Mouse (Mus musculus): ENCODE data around the gene AW551984. TPM values are rescaled to one million over a fixed set of nuclear protein-coding genes. Genes with fewer than 3 reads are reported as not detected.
A peak's percentile ranks its signal among the peaks of the same experiment; 100 is the strongest.

AW551984 gene
- polyA plus RNA-seq, 1 experiment from 2014 or later, result 10.4 TPM

DNA sequence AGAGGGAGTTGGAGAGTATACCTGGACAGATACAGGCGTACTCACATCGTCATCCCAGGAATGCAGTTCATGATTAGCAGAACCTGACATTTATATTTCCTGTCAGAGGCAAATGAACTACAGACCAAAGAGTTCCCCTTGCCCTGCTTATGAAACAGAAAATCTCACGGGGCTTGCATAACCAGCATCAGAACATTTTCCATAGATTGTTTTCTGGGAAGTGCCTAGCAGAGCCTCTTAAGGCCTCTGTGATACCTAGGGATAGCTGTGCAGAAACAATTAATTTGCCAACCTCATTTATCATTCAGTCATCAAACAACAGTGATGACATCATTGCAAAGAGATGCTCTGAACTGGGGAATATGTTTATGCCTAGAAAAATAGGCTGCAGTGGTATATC, 28.7 kb downstream of the AW551984 start, which contains the start of gene Olfr959:
TSS of gene Olfr959 (minus strand) at position 101 of the 400 bp plus-strand sequence.
- H3K9ac ChIP-seq, result no peak within 1 kb of the TSS
- DNase-seq, result no peak
- H3K27ac ChIP-seq (ENCODE audit: low read depth), result no peak within 1 kb of the TSS
- H3K36me3 ChIP-seq (ENCODE audit: insufficient read depth), result no peaks in the 10 kb centered on the region
- no peaks in the 10 kb centered on the region for H3K4me1 ChIP-seq (ENCODE audit: insufficient read depth)
- TF ChIP-seq CTCF (IDR thresholded peaks at IDR 0.05; ENCODE audit: low read depth), result no peak
- no peak for ATAC-seq (ENCODE audit: insufficient read depth)
- H3K9me3 ChIP-seq (ENCODE audit: low read depth, low read length), result no peaks in the 10 kb centered on the region
- H3K4me3 ChIP-seq (ENCODE audit: low read depth, low read length), result no peak within 1 kb of the TSS
- no peaks in the 10 kb centered on the region for H3K27me3 ChIP-seq (ENCODE audit: insufficient read depth, low read length)
- 64% methylated on average over 3 of the region's 3 CpGs for WGBS
- no peak within 1 kb of the TSS for H3K4me2 ChIP-seq

DNA sequence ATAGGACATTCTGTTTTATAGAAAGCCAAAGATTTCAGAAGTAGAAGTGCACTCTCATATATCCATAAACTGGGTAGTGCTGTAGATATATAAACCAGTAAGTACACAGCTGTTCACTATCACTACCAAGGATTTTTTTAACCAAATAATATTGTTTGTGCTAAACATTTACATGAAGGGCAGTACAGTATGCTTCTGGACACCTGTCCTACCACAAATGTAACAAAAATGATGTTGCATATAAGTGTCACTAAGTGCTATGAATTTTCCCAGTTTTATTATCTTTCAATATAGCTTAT, 45.9 kb downstream of the AW551984 start:
- Histone ChIP-seq H3K27me3 (ENCODE audit: insufficient read depth, low read length) (no peaks in the 10 kb centered on the region), H3K4me2 (no peak overlapping the region), H3K27ac (ENCODE audit: low read depth) (no peak overlapping the region), H3K4me1 (ENCODE audit: insufficient read depth) (no peaks in the 10 kb centered on the region), H3K4me3 (ENCODE audit: low read depth, low read length) (no peak overlapping the region), H3K9ac (no peak overlapping the region), H3K9me3 (ENCODE audit: low read depth, low read length) (no peaks in the 10 kb centered on the region), H3K36me3 (ENCODE audit: insufficient read depth) (no peaks in the 10 kb centered on the region)
- DNase-seq (no peak), ATAC-seq (ENCODE audit: insufficient read depth) (no peak)
- TF ChIP-seq CTCF (IDR thresholded peaks at IDR 0.05; ENCODE audit: low read depth), result no peak

DNA sequence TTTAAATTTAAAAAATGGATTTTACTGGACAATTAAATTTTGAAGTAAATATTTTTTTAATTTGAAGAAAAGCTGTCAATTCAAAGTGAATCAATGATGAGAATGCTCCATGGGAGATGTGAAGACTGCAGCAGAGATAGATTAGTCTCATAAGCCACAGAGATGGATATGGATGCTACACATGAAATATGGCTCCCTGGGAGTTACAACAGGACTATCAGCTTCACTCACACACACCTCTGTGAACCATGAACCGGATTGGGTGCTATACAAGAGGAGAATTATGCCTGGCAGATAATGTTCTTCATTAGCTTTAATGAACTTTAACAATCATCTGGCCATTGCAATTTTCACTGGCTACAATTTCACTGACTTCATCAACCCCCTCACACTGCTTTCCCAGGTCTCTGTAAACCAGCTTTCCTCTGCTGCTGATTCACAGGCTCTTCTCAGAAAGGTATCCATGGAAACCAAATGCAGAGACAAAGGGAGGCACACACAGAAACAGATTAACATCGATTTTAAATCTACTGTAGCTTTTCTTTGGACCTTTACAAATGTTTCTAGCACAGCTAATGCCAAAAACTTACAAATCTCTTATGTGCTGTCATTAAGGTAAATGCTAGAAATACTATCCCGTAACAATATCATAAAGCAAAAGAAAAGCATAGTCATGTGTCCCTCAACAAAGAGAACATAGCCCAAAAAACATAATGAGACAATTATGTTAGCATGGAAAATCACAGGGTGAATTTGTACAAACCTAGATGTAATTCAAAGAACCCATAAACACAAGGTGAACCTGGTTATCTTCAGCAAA, 46.5 kb downstream of the AW551984 start:
- Histone ChIP-seq H3K4me2 (no peak overlapping the region), H3K4me3 (ENCODE audit: low read depth, low read length) (no peak overlapping the region), H3K27ac (ENCODE audit: low read depth) (no peak overlapping the region), H3K9me3 (ENCODE audit: low read depth, low read length) (no peaks in the 10 kb centered on the region), H3K36me3 (ENCODE audit: insufficient read depth) (no peaks in the 10 kb centered on the region), H3K27me3 (ENCODE audit: insufficient read depth, low read length) (no peaks in the 10 kb centered on the region), H3K4me1 (ENCODE audit: insufficient read depth) (no peaks in the 10 kb centered on the region), H3K9ac (no peak overlapping the region)
- no peak for TF ChIP-seq CTCF (IDR thresholded peaks at IDR 0.05; ENCODE audit: low read depth)
- 55% methylated on average over 3 of the region's 3 CpGs for WGBS
- no peak for ATAC-seq (ENCODE audit: insufficient read depth)
- DNase-seq, result no peak

DNA sequence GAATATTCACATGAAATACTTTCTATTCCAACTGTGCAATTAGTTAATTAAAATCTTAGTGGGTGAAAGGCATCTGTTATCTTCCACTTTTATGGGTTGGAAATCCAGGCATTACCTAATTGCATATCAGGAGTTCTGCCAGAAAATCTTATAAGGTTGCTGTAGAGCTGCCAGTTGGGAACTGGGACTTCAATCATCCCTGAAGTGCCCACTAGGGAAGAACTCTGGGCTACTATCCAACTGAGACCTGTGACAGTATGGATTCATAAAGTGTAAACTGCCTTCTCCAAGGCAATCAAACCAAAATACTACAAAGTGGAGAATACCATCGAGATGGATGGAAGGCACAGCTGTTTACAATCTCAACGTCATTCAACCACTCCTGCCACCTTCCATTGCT, 50.3 kb downstream of the AW551984 start, which contains the start of gene Olfr958:
TSS of gene Olfr958 (minus strand) at position 109 of the 400 bp plus-strand sequence.
- Histone ChIP-seq H3K9ac (no peak within 1 kb of the TSS), H3K4me3 (ENCODE audit: low read depth, low read length) (no peak within 1 kb of the TSS), H3K4me1 (ENCODE audit: insufficient read depth) (no peaks in the 10 kb centered on the region), H3K27me3 (ENCODE audit: insufficient read depth, low read length) (no peaks in the 10 kb centered on the region), H3K36me3 (ENCODE audit: insufficient read depth) (no peaks in the 10 kb centered on the region), H3K27ac (ENCODE audit: low read depth) (no peak within 1 kb of the TSS), H3K4me2 (no peak within 1 kb of the TSS), H3K9me3 (ENCODE audit: low read depth, low read length) (no peaks in the 10 kb centered on the region)
- WGBS, result 42% methylated on average over 2 of the region's 2 CpGs
- no peak for TF ChIP-seq CTCF (IDR thresholded peaks at IDR 0.05; ENCODE audit: low read depth)
- no peak for ATAC-seq (ENCODE audit: insufficient read depth)
- DNase-seq, result no peak

DNA sequence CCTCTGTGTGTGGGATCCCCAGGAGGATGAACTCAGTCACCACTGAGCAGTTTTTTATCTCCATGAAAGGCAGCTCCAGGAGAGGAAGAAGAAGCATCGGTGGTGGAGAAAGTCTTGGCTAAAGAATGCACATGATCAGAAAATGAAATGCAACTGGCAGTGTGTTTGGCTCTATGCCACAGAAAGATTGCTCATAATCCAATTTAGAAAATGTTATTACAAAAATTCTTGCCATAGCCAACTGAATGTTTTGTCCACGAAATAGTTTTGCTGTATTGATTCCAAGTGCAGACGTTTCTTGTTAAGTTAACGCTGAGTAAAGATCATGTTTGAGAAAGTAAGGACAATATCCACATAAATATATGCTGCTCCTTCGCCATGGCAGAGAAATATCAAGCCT, 53.4 kb downstream of the AW551984 start:
- no peaks in the 10 kb centered on the region for H3K27me3 ChIP-seq (ENCODE audit: insufficient read depth, low read length)
- H3K27ac ChIP-seq (ENCODE audit: low read depth), result no peak overlapping the region
- no peaks in the 10 kb centered on the region for H3K9me3 ChIP-seq (ENCODE audit: low read depth, low read length)
- no peaks in the 10 kb centered on the region for H3K4me1 ChIP-seq (ENCODE audit: insufficient read depth)
- peak; percentile 24 for DNase-seq
- ATAC-seq (ENCODE audit: insufficient read depth), result no peak
- H3K36me3 ChIP-seq (ENCODE audit: insufficient read depth), result no peaks in the 10 kb centered on the region
- no peak overlapping the region for H3K4me3 ChIP-seq (ENCODE audit: low read depth, low read length)
- no peak overlapping the region for H3K9ac ChIP-seq
- TF ChIP-seq CTCF (IDR thresholded peaks at IDR 0.05; ENCODE audit: low read depth), result no peak
- H3K4me2 ChIP-seq, result no peak overlapping the region
- 52% methylated on average over 5 of the region's 5 CpGs for WGBS

Other genes starting within 250 kb of the AW551984 start
- gene Olfr951, start 217.0 kb downstream of the AW551984 start, polyA plus RNA-seq (2014; fragmentation: Nextera tagmentation; extraction: Ambion mirVana), result not detected in 2 replicates
- gene Olfr952, start 177.3 kb downstream of the AW551984 start, polyA plus RNA-seq (2014; fragmentation: Nextera tagmentation; extraction: Ambion mirVana), result not detected in 2 replicates
- gene Olfr954, start 147.7 kb downstream of the AW551984 start, polyA plus RNA-seq (2014; fragmentation: Nextera tagmentation; extraction: Ambion mirVana), result not detected in 2 replicates
- gene Olfr955, start 132.5 kb downstream of the AW551984 start, polyA plus RNA-seq (2014; fragmentation: Nextera tagmentation; extraction: Ambion mirVana), result not detected in 2 replicates
- not detected in 2 replicates for gene Olfr44, start 110.4 kb downstream of the AW551984 start, polyA plus RNA-seq (2014; fragmentation: Nextera tagmentation; extraction: Ambion mirVana)
- not detected in 2 replicates for gene Olfr957, start 88.6 kb downstream of the AW551984 start, polyA plus RNA-seq (2014; fragmentation: Nextera tagmentation; extraction: Ambion mirVana)
- not detected in 2 replicates for gene Olfr958, start 50.3 kb downstream of the AW551984 start, polyA plus RNA-seq (2014; fragmentation: Nextera tagmentation; extraction: Ambion mirVana)
- not detected in 2 replicates for gene Olfr959, start 28.8 kb downstream of the AW551984 start, polyA plus RNA-seq (2014; fragmentation: Nextera tagmentation; extraction: Ambion mirVana)
- gene Olfr148, start 6.3 kb upstream of the AW551984 start, polyA plus RNA-seq (2014; fragmentation: Nextera tagmentation; extraction: Ambion mirVana), result not detected in 2 replicates
- gene Olfr960, start 17.0 kb upstream of the AW551984 start, polyA plus RNA-seq (2014; fragmentation: Nextera tagmentation; extraction: Ambion mirVana), result not detected in 2 replicates
- not detected in 2 replicates for gene Olfr961, start 40.7 kb upstream of the AW551984 start, polyA plus RNA-seq (2014; fragmentation: Nextera tagmentation; extraction: Ambion mirVana)
- gene Olfr963, start 62.8 kb upstream of the AW551984 start, polyA plus RNA-seq (2014; fragmentation: Nextera tagmentation; extraction: Ambion mirVana), result not detected in 2 replicates
- not detected in 2 replicates for gene Olfr149, start 102.7 kb upstream of the AW551984 start, polyA plus RNA-seq (2014; fragmentation: Nextera tagmentation; extraction: Ambion mirVana)
- gene Olfr965, start 107.0 kb upstream of the AW551984 start, polyA plus RNA-seq (2014; fragmentation: Nextera tagmentation; extraction: Ambion mirVana), result not detected in 2 replicates
- gene Olfr150, start 126.6 kb upstream of the AW551984 start, polyA plus RNA-seq (2014; fragmentation: Nextera tagmentation; extraction: Ambion mirVana), result not detected in 2 replicates
- gene Olfr967, start 141.8 kb upstream of the AW551984 start, polyA plus RNA-seq (2014; fragmentation: Nextera tagmentation; extraction: Ambion mirVana), result not detected in 2 replicates
- gene Olfr968, start 178.8 kb upstream of the AW551984 start, polyA plus RNA-seq (2014; fragmentation: Nextera tagmentation; extraction: Ambion mirVana), result not detected in 2 replicates
- gene Olfr969, start 186.5 kb upstream of the AW551984 start, polyA plus RNA-seq (2014; fragmentation: Nextera tagmentation; extraction: Ambion mirVana), result not detected in 2 replicates
- gene Olfr970, start 204.5 kb upstream of the AW551984 start, polyA plus RNA-seq (2014; fragmentation: Nextera tagmentation; extraction: Ambion mirVana), result not detected in 2 replicates
- gene Olfr971, start 232.5 kb upstream of the AW551984 start, polyA plus RNA-seq (2014; fragmentation: Nextera tagmentation; extraction: Ambion mirVana), result not detected in 2 replicates

All from lung, embryonic 14.5 days (tissue).